In genomic region chr8:70608749-70609367, GRCm38 (mm10) we compare ENCODE assay signal across 8 mouse cellular contexts. TPM values are rescaled to one million over a fixed set of nuclear protein-coding genes. Genes with fewer than 3 reads are reported as not detected.
DNase-seq lines count a peak whose midpoint lies in the region; ATAC-seq lines count a peak whose summit lies in the region.

Gene Ssbp4, minus strand, starts transcription at chr8:70608872.

- no peaks in the 10 kb centered on the region for H3K9me3 ChIP-seq in kidney, embryonic 16.5 days (ENCODE audit: low read length)
- H3K9me3 ChIP-seq in hindbrain, embryonic 16.5 days (ENCODE audit: control insufficient read depth, low read length): no peaks in the 10 kb centered on the region

- ATAC-seq in kidney, embryonic 16.5 days (ENCODE audit: low FRiP score, low TSS enrichment): no peak; the same call in 1 of the 2 replicates
- no peak; the same call in 1 of the 2 replicates for ATAC-seq in hindbrain, embryonic 16.5 days

- no peak for DNase-seq in kidney, postnatal 10 days
- no peak for DNase-seq in adrenal gland, adult 8-10 months
- no peak for DNase-seq in gastrocnemius, adult 18-20 months (ENCODE audit: low spot score)
- DNase-seq in frontal cortex, postnatal 25 days (ENCODE audit: low spot score in 2 of 2): no peak
- no peak for DNase-seq in frontal cortex, postnatal 10 days (ENCODE audit: low spot score in 2 of 2)

- peak within 1 kb of the TSS; percentile 74 for H3K4me3 ChIP-seq in kidney, embryonic 16.5 days (ENCODE audit: low read length)
- peak within 1 kb of the TSS; percentile 81 for H3K4me3 ChIP-seq in hindbrain, embryonic 16.5 days (ENCODE audit: low read length)
- peak within 1 kb of the TSS; percentile 83 for H3K4me3 ChIP-seq in macrophage (ENCODE audit: inconsistent target)

- H3K79me2 ChIP-seq in macrophage (ENCODE audit: inconsistent target): peaks cover 56% of the 10 kb centered on the region

- peak within 1 kb of the TSS; percentile 98 for H3K4me2 ChIP-seq in kidney, embryonic 16.5 days (replicated peaks; ENCODE audit: low read depth, low read length)
- peak within 1 kb of the TSS; percentile 81 for H3K4me2 ChIP-seq in hindbrain, embryonic 16.5 days (ENCODE audit: low read length)

- H3K36me3 ChIP-seq in kidney, embryonic 16.5 days (ENCODE audit: insufficient read depth, low read length): no peaks in the 10 kb centered on the region
- no peaks in the 10 kb centered on the region for H3K36me3 ChIP-seq in hindbrain, embryonic 16.5 days (ENCODE audit: control insufficient read depth, insufficient read depth, low read length)
- H3K36me3 ChIP-seq in macrophage (ENCODE audit: inconsistent target): no peaks in the 10 kb centered on the region

- H3K9ac ChIP-seq in kidney, embryonic 16.5 days (replicated peaks; ENCODE audit: low read length): peak within 1 kb of the TSS; percentile 91
- H3K9ac ChIP-seq in hindbrain, embryonic 16.5 days (ENCODE audit: low read depth, low read length): peak within 1 kb of the TSS; percentile 86

- peak within 1 kb of the TSS; percentile 100 for H3K27ac ChIP-seq in kidney, embryonic 16.5 days (ENCODE audit: low read length)
- H3K27ac ChIP-seq in hindbrain, embryonic 16.5 days (ENCODE audit: low read depth, low read length): peak within 1 kb of the TSS; percentile 87
- peak within 1 kb of the TSS; percentile 100 for H3K27ac ChIP-seq in macrophage

- peaks cover 46% of the 10 kb centered on the region for H3K4me1 ChIP-seq in kidney, embryonic 16.5 days (ENCODE audit: insufficient read depth, low read length)
- peaks cover 46% of the 10 kb centered on the region for H3K4me1 ChIP-seq in hindbrain, embryonic 16.5 days (ENCODE audit: control insufficient read depth, insufficient read depth, low read depth, low read length)

- 3% methylated on average over 26 of the region's 26 CpGs for WGBS in kidney, embryonic 16.5 days
- 6% methylated on average over 26 of the region's 26 CpGs for WGBS in hindbrain, embryonic 16.5 days
- 3% methylated on average over 26 of the region's 26 CpGs for WGBS in macrophage (ENCODE audit: missing documents)

- no peaks in the 10 kb centered on the region for H3K27me3 ChIP-seq in kidney, embryonic 16.5 days (ENCODE audit: insufficient read depth, low read length)
- no peaks in the 10 kb centered on the region for H3K27me3 ChIP-seq in hindbrain, embryonic 16.5 days (replicated peaks; ENCODE audit: control insufficient read depth, insufficient read depth, low read length)

RNA-seq across cellular contexts. Expression of gene Ssbp4, which starts in this region (rescaled TPM):
- polyA plus RNA-seq in kidney, embryonic 16.5 days (2015; fragmentation: Nextera tagmentation; extraction: Ambion mirVana): 133 and 149 TPM in 2 replicates
- 100 to 1,000 TPM in 2 of 4 experiments, 10 to 100 TPM in 2; 69.3 to 158 (median 120) TPM for total RNA-seq in adrenal gland, adult 8-10 months (2022)
- total RNA-seq in gastrocnemius, adult 18-20 months (2021): 10 to 100 TPM; 11.6 to 19.4 TPM
- 148 and 157 TPM in 2 replicates for polyA plus RNA-seq in hindbrain, embryonic 16.5 days (2015; fragmentation: Nextera tagmentation; extraction: Ambion mirVana)
- total RNA-seq in macrophage (2018; cell fraction: chromatin; rRNA removed): 100 to 1,000 TPM in 19 of 26 experiments, 10 to 100 TPM in 7; 38.7 to 250 (median 142) TPM
- 100 to 1,000 TPM in 25 of 26 experiments, 10 to 100 TPM in 1; 92.7 to 165 (median 127) TPM for total RNA-seq in macrophage (2018; cell fraction: cytosol; rRNA removed)
- total RNA-seq in macrophage (2018; cell fraction: nucleus; rRNA removed): 100 to 1,000 TPM in 8 of 26 experiments, 10 to 100 TPM in 18; 37.5 to 190 (median 88.4) TPM
- polyA plus RNA-seq in macrophage (2018): 71.4 to 137 TPM (median 122 TPM) in 3 replicates
